Mouse (Mus musculus) embryonic facial prominence, embryonic 13.5 days (tissue): ENCODE results near the gene Herc2. TPM values are rescaled to one million over a fixed set of nuclear protein-coding genes. Genes with fewer than 3 reads are reported as not detected.
"Not testable (repeated sequence)": the region's sequence is repeated elsewhere in the genome, so short reads cannot be mapped to it uniquely, and the experiment has no call there.

Experiments used
- ATAC-seq: fragments of 200-750 bp; cut with Nextera tagmentation; 2 replicates; pipeline ENCODE4 v1.8.0; 2017; ENCODE audit warnings: low read depth; ENCODE audit not compliant: insufficient number of reproducible peaks, insufficient read depth, low FRiP score, low TSS enrichment
- H3K27ac ChIP-seq: fragments of 300-500 bp; sonication (generic); 2 replicates; pipeline ENCODE4 v1.5.1; 2015; ENCODE audit warnings: moderate library complexity, mild to moderate bottlenecking, inconsistent platforms
- H3K27me3 ChIP-seq: fragments of 300-500 bp; sonication (generic); 2 replicates; pipeline ENCODE4 v1.6.1; 2015; ENCODE audit warnings: mild to moderate bottlenecking, inconsistent platforms
- H3K36me3 ChIP-seq: fragments of 300-500 bp; sonication (generic); 2 replicates; pipeline ENCODE4 v1.6.1; 2015; ENCODE audit warnings: mild to moderate bottlenecking, inconsistent platforms
- H3K4me1 ChIP-seq: fragments of 300-500 bp; sonication (generic); 2 replicates; pipeline ENCODE4 v1.6.1; 2015; ENCODE audit warnings: inconsistent platforms
- H3K4me2 ChIP-seq: fragments of 300-500 bp; sonication (generic); 2 replicates; pipeline ENCODE4 v1.6.1; 2015; ENCODE audit warnings: moderate library complexity, mild to moderate bottlenecking, inconsistent platforms
- H3K4me3 ChIP-seq: fragments of 300-500 bp; sonication (generic); 2 replicates; pipeline ENCODE4 v1.5.1; 2015; ENCODE audit warnings: mild to moderate bottlenecking, inconsistent platforms
- H3K9ac ChIP-seq: fragments of 300-500 bp; sonication (generic); 2 replicates; pipeline ENCODE4 v1.6.1; 2015; ENCODE audit warnings: mild to moderate bottlenecking, inconsistent platforms
- H3K9me3 ChIP-seq: fragments of 300-500 bp; sonication (generic); 2 replicates; pipeline ENCODE4 v1.6.1; 2016; ENCODE audit warnings: inconsistent platforms
- WGBS: fragments of 180-500 bp; shearing (Covaris S2); methylation state at CpG from one replicate; pipeline ENCODE4 v1.1.7; 2015; ENCODE audit warnings: mixed read lengths; 5-methylcytosine and 5-hydroxymethylcytosine counted together
- polyA plus RNA-seq: library from polyadenylated mRNA; unstranded; fragments of >200 nt; fragmentation: Nextera tagmentation; extraction: Ambion mirVana; gene quantifications from 2 replicates; pipeline ENCODE4 v1.2.1, GENCODE M21; 2015

The Herc2 gene
- polyA plus RNA-seq, result 32.3 and 32.5 TPM in 2 replicates

DNA sequence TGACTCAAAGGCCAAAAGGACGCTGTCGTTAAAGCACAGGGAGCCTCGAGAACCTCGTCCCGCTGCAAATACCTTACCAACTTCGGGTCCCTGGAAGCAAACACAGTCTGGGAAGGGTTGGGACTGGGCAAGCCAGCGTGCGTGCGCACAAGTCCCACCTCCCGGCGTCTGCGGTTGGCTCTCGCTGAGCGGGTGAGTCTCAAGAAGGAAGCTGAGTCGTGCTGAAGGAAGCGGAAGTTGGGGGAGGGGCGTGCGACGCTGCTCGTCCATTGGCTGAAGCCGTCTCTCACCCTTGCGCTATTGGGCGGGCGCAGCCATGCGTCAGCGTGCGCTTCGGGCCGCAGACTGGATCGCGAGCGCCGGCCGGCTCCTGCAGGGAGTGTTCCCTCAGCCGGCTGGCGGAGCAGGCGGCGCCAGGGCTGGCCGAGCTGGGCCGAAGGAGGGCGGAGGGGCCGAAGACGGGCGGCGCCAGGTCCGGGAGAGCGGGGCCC lies at the start of gene Herc2:
Gene Herc2 (plus strand): TSS at position 366 of the 491 bp plus-strand sequence.
- Histone ChIP-seq H3K9me3 (no peaks in the 10 kb centered on the region), H3K4me2 (peak within 1 kb of the TSS; percentile 78), H3K27me3 (no peaks in the 10 kb centered on the region), H3K4me3 (peak within 1 kb of the TSS; percentile 86), H3K36me3 (no peaks in the 10 kb centered on the region), H3K27ac (peak within 1 kb of the TSS; percentile 91), H3K4me1 (peaks cover 13% of the 10 kb centered on the region), H3K9ac (peak within 1 kb of the TSS; percentile 91)
- WGBS, result under 1% methylated on average over 47 of the region's 47 CpGs
- ATAC-seq, result peak; percentile 100

DNA sequence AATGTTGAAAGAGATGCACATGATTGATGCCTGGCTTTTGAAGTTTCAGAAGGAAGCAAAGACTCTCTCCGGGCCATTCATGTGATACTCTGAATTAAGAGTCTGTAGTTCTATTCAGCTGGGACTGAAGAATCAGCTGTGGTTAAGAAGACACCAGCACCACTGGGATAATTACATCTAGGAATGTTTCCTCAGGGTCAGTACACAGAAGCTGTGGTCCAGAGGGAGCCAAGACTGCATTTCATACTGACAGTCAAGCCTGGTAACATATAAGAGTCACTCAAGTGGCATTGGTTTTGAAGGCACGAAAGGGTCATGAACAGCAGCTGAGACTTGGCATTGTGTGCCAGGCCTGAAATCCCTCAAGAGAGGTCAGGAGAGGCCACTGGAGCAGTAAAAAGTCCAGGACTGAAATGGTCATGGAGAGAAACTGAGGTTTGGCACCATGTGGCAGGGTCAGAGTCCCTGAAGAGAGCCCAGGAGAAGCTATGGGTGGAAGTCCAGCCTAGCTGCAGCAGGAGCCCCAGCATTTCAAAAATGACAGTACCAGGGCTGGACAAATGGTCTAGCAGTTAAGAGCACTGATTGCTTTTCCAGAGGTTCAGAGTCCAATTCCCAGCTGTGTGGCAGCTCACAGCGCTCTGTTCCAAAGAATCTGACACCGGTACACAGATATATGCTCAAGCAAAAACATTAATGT lies 39.5 kb upstream of the Herc2 start:
- 80% methylated on average over 4 of the region's 4 CpGs for WGBS

DNA sequence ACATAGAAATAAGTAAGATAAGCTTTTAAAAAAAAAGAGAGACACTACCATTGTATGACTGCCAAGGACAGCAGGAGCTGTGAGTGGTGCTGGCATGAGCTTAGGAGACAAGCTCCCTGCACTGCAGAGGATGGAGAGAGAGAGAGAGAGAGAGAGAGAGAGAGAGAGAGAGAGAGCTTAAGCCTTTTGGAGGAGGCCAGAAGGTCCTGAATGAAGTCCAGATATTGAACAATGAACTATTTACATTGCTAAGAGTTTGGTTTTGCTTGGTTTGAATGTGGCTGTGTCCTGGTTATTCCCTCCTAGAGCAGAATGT lies 39.0 kb upstream of the Herc2 start:
- Histone ChIP-seq H3K9me3 (no peaks in the 10 kb centered on the region), H3K4me3 (no peak overlapping the region), H3K4me2 (no peak overlapping the region), H3K36me3 (0 out of 2 replicates have a peak, but pooled peaks cover 7% of the 10 kb centered on the region), H3K27me3 (no peaks in the 10 kb centered on the region), H3K9ac (no peak overlapping the region), H3K4me1 (no peaks in the 10 kb centered on the region), H3K27ac (no peak overlapping the region)
- ATAC-seq, result no peak

More for the DNA sequence above, 39.5 kb upstream of the Herc2 start:
- Histone ChIP-seq H3K4me2 (no peak overlapping the region), H3K4me1 (no peaks in the 10 kb centered on the region), H3K9ac (no peak overlapping the region), H3K27me3 (no peaks in the 10 kb centered on the region), H3K4me3 (no peak overlapping the region), H3K27ac (no peak overlapping the region), H3K36me3 (0 out of 2 replicates have a peak, but pooled peaks cover 6% of the 10 kb centered on the region), H3K9me3 (no peaks in the 10 kb centered on the region)
- no peak for ATAC-seq

DNA sequence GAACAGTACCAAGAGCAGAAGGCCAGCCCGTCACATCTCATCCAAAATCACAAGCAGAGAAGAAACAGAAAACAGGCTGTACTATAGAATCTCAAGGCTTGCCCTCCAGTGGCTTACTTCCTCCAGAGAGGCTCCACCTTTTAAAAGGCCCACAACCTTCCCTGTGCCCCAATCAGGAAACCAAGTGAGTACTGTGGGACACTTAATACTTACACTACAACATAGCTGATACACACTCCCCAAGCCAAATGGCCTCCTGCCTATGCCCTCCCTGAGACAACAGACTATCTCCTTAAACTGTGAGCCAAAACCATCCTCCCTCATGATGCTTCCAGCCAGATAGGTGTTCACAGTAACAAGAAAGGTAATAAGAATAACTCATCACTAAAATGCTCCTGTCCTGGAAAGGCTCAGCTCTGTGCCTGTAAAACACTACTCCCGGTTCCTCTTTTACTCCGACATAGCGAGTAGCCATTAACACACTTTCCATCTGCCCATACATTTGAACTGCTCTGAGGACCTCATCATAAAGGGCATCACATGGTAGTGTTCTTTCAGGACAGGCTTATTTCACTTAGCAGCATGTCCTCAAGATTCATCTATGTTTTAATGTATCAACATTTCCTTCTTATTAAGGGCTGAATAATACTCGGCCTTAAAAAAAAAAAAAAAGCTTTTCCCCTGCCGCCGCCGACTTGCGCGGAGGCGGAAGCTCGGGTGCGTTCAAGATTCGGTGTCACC lies 36.6 kb upstream of the Herc2 start:
- H3K4me1 ChIP-seq, result peaks cover 6% of the 10 kb centered on the region
- ATAC-seq, result no peak
- no peak overlapping the region for H3K27ac ChIP-seq
- no peak overlapping the region for H3K9ac ChIP-seq
- 0 out of 2 replicates have a peak, but pooled peaks cover 7% of the 10 kb centered on the region for H3K36me3 ChIP-seq
- H3K9me3 ChIP-seq, result no peaks in the 10 kb centered on the region
- H3K27me3 ChIP-seq, result no peaks in the 10 kb centered on the region
- WGBS, result 97% methylated on average over 14 of the region's 14 CpGs
- H3K4me2 ChIP-seq, result no peak overlapping the region
- H3K4me3 ChIP-seq, result no peak overlapping the region

DNA sequence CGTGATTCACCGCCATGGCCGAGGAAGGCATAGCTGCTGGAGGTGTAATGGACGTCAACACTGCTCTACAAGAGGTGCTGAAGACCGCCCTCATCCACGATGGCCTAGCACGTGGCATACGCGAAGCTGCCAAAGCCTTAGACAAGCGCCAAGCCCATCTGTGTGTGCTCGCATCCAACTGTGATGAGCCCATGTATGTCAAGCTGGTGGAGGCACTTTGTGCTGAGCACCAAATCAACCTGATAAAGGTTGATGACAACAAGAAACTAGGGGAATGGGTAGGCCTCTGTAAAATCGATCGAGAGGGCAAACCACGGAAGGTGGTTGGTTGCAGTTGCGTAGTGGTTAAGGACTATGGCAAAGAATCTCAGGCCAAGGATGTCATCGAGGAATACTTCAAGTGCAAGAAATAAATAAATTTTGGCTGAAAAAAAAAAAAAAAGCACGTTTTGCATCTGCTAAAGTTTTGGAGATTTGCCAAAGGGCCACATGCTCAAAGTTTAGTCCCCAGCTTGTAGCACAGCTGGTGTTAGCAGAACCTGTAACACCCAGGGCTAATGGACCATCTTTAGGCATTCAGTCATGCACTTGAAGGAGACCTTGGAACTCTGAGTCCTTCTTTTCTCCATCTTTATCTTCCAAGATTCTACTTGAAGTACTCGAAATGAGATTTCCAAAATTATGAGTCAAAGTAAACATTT lies 35.8 kb upstream of the Herc2 start:
- not testable (repeated sequence) for H3K4me3 ChIP-seq, H3K27ac ChIP-seq, H3K36me3 ChIP-seq, H3K9me3 ChIP-seq, H3K4me2 ChIP-seq, H3K27me3 ChIP-seq, H3K9ac ChIP-seq, ATAC-seq
- peaks cover 12% of the 10 kb centered on the region for H3K4me1 ChIP-seq
- WGBS, result 87% methylated on average over 9 of the region's 18 CpGs

DNA sequence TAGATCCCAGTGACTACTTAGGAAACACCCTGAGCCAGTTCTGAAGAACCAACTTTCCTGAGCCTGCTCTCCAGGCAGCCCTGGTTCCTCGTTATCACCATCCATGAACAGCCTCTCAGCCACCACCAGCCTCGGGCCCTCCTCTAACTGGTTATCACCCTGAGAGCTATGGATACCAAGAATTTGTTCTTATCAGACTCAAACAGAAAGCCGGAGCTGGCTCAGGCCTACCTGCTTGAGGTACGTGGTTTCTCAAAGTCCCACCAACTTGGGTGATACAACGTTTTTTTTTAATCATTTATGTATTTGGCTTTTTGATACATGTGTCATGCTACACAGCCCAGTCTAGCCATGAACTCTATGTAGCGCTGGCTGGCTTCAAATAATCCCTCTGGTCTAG lies 34.8 kb upstream of the Herc2 start:
- peaks cover 12% of the 10 kb centered on the region for H3K4me1 ChIP-seq
- H3K9ac ChIP-seq, result no peak overlapping the region
- H3K27ac ChIP-seq, result no peak overlapping the region
- 84% methylated on average over 6 of the region's 6 CpGs for WGBS
- H3K4me2 ChIP-seq, result no peak overlapping the region
- 0 out of 2 replicates have a peak, but pooled peaks cover 7% of the 10 kb centered on the region for H3K36me3 ChIP-seq
- H3K9me3 ChIP-seq, result no peaks in the 10 kb centered on the region
- ATAC-seq, result no peak
- H3K4me3 ChIP-seq, result no peak overlapping the region
- H3K27me3 ChIP-seq, result no peaks in the 10 kb centered on the region

DNA sequence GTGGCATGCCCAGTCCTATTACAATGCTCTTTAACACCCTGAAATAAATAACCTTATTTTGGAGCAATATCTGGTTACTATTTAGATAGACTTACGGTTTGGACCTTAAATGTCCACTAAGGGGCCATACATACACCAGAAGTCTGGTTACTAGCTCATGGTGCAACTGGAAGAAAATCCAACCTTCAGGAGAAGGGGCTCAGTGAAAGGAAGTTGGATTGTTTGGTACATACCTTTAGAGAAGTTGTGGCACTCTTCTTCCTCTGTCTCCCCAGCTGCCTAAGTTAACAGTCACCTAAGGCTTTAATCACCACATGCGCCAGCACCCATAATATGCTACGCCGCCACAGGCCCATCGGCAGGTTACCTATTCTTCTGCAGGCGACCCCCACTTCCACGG lies 34.2 kb upstream of the Herc2 start:
- WGBS, result 91% methylated on average over 7 of the region's 7 CpGs

DNA sequence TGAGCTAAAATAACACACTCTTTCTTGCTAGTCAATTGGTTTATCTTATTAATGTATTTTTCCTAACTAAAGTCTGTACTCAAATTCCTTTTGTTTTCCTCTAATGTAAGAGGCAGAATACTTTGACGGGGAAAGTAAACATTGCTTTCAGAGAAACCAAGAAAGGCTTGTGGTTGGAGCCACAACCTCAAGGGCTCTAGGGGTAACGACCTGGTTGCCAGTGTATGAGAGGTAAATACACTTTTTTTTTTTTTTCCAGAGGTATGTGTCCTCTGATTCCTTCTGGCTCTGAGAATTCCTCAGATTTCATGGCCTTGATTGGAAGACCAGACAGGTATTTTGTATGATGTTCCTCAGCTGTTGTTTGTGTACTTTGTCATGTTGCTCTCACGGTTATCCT lies 32.2 kb upstream of the Herc2 start:
- no peaks in the 10 kb centered on the region for H3K9me3 ChIP-seq
- 0 out of 2 replicates have a peak, but pooled peaks cover 7% of the 10 kb centered on the region for H3K36me3 ChIP-seq
- H3K4me3 ChIP-seq, result no peak overlapping the region
- H3K4me1 ChIP-seq, result peaks cover 12% of the 10 kb centered on the region
- no peak overlapping the region for H3K9ac ChIP-seq
- 60% methylated on average over 3 of the region's 3 CpGs for WGBS
- ATAC-seq, result no peak
- H3K27me3 ChIP-seq, result no peaks in the 10 kb centered on the region
- H3K27ac ChIP-seq, result no peak overlapping the region
- H3K4me2 ChIP-seq, result peak overlapping the region; percentile 80; the same call in 1 of the 2 replicates

More for the DNA sequence above, 34.2 kb upstream of the Herc2 start:
- no peak overlapping the region for H3K4me3 ChIP-seq
- no peaks in the 10 kb centered on the region for H3K27me3 ChIP-seq
- H3K9me3 ChIP-seq, result no peaks in the 10 kb centered on the region
- peaks cover 12% of the 10 kb centered on the region for H3K4me1 ChIP-seq
- no peak overlapping the region for H3K9ac ChIP-seq
- H3K4me2 ChIP-seq, result no peak overlapping the region
- no peak for ATAC-seq
- no peak overlapping the region for H3K27ac ChIP-seq
- 0 out of 2 replicates have a peak, but pooled peaks cover 7% of the 10 kb centered on the region for H3K36me3 ChIP-seq

DNA sequence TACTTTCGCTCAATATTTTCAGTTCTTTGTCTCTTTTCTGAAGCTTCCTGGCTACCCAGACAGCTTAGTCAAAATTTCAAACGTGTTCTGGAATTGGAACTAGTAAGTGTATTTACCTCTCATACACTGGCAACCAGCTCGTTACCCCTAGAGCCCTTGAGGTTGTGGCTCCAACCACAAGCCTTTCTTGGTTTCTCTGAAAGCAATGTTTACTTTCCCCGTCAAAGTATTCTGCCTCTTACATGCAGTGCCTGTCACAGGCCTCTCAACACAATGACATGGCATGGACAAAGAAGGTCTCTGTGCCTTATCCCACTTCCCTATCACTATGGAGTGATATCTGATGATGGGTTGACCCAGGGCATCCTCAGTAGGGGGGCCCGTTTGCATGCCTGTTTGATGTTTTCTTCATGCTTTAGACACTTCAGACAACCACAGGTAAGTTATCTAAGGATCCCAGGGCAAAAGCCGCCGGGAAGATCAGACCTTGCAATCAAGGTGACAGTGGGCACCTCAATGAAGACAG lies 31.5 kb upstream of the Herc2 start:
- H3K9ac ChIP-seq, result peak overlapping the region; percentile 85
- WGBS, result 33% methylated on average over 7 of the region's 7 CpGs
- H3K27ac ChIP-seq, result peak overlapping the region; percentile 74

DNA sequence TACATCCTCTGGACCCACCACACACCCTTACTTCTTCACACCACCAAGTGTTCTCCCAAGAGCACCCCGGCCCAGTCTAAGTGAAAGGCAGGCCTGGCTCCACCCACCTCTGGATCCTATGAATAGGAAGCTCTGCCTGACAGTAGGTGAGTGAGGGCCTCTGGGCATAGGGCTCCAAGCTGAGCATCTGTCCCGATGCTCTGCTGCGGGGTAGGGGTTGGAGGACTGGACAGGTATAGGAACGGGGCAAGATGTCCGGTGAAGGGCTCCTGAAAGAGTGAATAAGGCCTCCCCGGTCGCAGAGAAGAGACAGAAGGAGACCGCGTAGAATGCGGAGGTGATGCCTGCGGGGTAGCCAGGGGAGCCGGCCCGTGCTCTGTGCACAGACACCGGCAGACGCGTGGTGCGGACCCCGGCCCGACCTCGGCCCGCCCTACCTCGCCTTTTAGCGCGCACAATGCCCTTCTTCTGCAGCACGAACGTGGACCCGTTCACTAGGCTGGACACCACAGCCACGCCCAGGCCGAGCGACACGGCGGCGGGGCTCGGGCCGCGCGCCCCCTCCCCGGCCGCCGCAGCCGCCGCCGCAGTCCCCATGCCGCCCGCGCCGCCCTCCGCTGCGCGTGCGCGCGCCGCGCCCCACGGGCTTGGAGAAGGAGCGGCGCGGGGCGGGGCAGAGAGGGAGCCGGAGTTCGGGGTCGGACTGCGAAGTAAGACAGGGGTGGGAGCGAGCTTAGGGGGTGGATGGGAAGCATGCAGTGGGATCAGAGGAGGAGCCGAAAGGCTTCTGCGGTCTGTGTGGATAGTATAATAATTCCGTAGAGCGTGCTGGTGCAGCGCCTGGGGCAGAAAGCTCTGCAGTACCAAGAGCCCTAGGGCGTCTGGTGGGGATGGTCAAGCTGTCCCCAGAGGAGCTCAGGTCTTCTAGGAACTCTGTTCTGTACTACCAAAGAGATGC lies 30.7 kb upstream of the Herc2 start:
- no peaks in the 10 kb centered on the region for H3K9me3 ChIP-seq
- H3K27me3 ChIP-seq, result no peaks in the 10 kb centered on the region
- peak overlapping the region; percentile 80 for H3K4me2 ChIP-seq
- H3K27ac ChIP-seq, result peak overlapping the region; percentile 74
- H3K9ac ChIP-seq, result peak overlapping the region; percentile 85
- peak; percentile 89 for ATAC-seq
- WGBS, result under 1% methylated on average over 67 of the region's 71 CpGs
- 0 out of 2 replicates have a peak, but pooled peaks cover 7% of the 10 kb centered on the region for H3K36me3 ChIP-seq
- H3K4me1 ChIP-seq, result peaks cover 12% of the 10 kb centered on the region
- peak overlapping the region; percentile 75 for H3K4me3 ChIP-seq

More for the DNA sequence above, 31.5 kb upstream of the Herc2 start:
- Histone ChIP-seq H3K4me2 (peak overlapping the region; percentile 80), H3K36me3 (0 out of 2 replicates have a peak, but pooled peaks cover 7% of the 10 kb centered on the region), H3K4me1 (peaks cover 12% of the 10 kb centered on the region), H3K4me3 (peak overlapping the region; percentile 75), H3K27me3 (no peaks in the 10 kb centered on the region), H3K9me3 (no peaks in the 10 kb centered on the region)
- ATAC-seq, result 0 out of 2 replicates have a peak, but pooled peaks have one; percentile 10
